Mouse (Mus musculus) frontal cortex, postnatal 14 days (tissue): ENCODE results near the gene Zscan4c.
"Not testable (repeated sequence)": the region's sequence is repeated elsewhere in the genome, so short reads cannot be mapped to it uniquely, and the experiment has no call there.

Experiments used
- DNase-seq, 2 experiments: peaks; one replicate each; pipeline ENCODE4 v3.0.0; 2022; ENCODE audit warnings: low spot score in 2 of 2

Zscan4c gene

DNA sequence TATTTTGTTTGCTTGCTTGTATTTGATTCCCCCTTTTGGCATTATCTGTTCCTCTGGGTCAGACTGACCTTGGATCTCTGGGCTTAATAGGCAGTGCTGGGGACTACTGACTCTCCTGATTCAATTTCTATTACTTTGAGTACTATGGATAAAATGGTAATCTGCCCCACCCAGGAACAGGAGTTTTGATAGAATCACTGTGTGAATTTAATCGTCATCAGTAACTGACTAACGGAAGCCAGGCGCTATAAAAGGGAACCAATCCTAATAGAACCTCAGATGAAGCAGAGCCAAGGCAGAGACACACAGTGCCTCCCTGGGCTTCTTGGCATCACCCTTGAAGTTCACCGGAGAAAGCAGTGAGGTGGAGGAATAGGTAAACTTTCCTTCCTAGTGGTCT is at the start of gene Zscan4c:
Gene Zscan4c, plus strand, starts transcription at position 301 of the 400 bp plus-strand sequence.
- not testable (repeated sequence) for DNase-seq
